9 mouse cellular contexts compared by ENCODE assay signal in the genomic region with DNA sequence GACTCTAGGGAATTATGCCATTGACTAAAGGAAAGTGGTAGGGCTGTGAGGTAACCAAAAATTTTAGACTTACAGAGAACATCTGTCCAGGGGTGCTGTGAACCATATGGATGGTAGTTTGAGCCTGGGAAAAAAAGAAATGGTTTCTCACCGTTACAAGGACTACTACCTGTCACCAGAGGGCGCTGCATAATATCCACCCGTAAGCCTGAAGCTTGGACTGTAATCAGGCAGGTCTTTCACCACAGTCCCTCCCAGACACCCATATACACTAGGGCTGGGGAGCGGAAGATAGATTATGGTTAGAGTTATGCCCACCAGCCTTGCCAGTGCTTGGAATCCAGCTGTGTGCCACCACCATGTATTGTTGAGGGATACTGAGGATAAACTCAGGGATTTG. TPM values are rescaled to one million over a fixed set of nuclear protein-coding genes. Genes with fewer than 3 reads are reported as not detected.
DNase-seq lines count a peak whose midpoint lies in the region; ATAC-seq and TF ChIP-seq lines count a peak whose summit lies in the region.
"Had no signal": no experiment of that assay in that cellular context is flagged by ENCODE, and none has a peak within 500 bp of the region (broad histone marks: within the 10 kb centered on the region; RNA-seq: fewer than 3 reads in every experiment).

No protein-coding gene starts in this region.

- no peaks in the 10 kb centered on the region for H3K9me3 ChIP-seq in limb, embryonic 14.5 days (ENCODE audit: control insufficient read depth, low read length)
- no peaks in the 10 kb centered on the region for H3K9me3 ChIP-seq in forebrain, embryonic 12.5 days

- no peak for TF ChIP-seq POLR2A in bone marrow macrophage, adult 2 months (IDR thresholded peaks at IDR 0.05; ENCODE audit: borderline replicate concordance, low read depth, low read length)
- no peak for TF ChIP-seq POLR2A in limb, embryonic 14.5 days (IDR thresholded peaks at IDR 0.05; ENCODE audit: borderline replicate concordance, extremely low read depth, insufficient read depth, insufficient read length)

- no peak overlapping the region for H3K9ac ChIP-seq in limb, embryonic 14.5 days (ENCODE audit: low read depth, low read length, severe bottlenecking)
- no peak overlapping the region for H3K9ac ChIP-seq in forebrain, embryonic 12.5 days

- H3K4me3 ChIP-seq in bone marrow macrophage, adult 2 months (ENCODE audit: insufficient read depth, low read length), result no peak overlapping the region
- no peak overlapping the region for H3K4me3 ChIP-seq in limb, embryonic 14.5 days (replicated peaks; ENCODE audit: low read length)
- no peak overlapping the region for H3K4me3 ChIP-seq in forebrain, embryonic 12.5 days (replicated peaks)

- 23% methylated on average over 4 of the region's 4 CpGs for WGBS in limb, embryonic 14.5 days
- WGBS in forebrain, embryonic 12.5 days, result 26% methylated on average over 4 of the region's 4 CpGs

- DNase-seq in left cerebral cortex, adult 18-20 months (ENCODE audit: low spot score in 2 of 2), result peak; percentile 56 to 59
- no peak for DNase-seq in left cerebral cortex, adult 8-10 months (ENCODE audit: low spot score in 2 of 2)
- DNase-seq in MN1 (ENCODE audit: low spot score), result peak; percentile 39
- peak; percentile 59 for DNase-seq in gastrocnemius, postnatal 10 days
- DNase-seq in limb, embryonic 14.5 days (ENCODE audit: low spot score), result peak; percentile 40
- DNase-seq in retina, embryonic 14.5 days (ENCODE audit: low spot score), result peak; percentile 78

- no peak overlapping the region for H3K27ac ChIP-seq in bone marrow macrophage, adult 2 months (ENCODE audit: insufficient read depth, low read depth, low read length)
- no peak overlapping the region for H3K27ac ChIP-seq in limb, embryonic 14.5 days (replicated peaks; ENCODE audit: low read depth, low read length)
- no peak overlapping the region for H3K27ac ChIP-seq in forebrain, embryonic 12.5 days
- H3K27ac ChIP-seq: macrophage had no signal

- H3K4me2 ChIP-seq in limb, embryonic 14.5 days (replicated peaks; ENCODE audit: low read depth, low read length, severe bottlenecking), result no peak overlapping the region
- no peak overlapping the region for H3K4me2 ChIP-seq in forebrain, embryonic 12.5 days

- no peak for ATAC-seq in limb, embryonic 14.5 days (ENCODE audit: low FRiP score, low read depth)
- no peak for ATAC-seq in forebrain, embryonic 12.5 days (ENCODE audit: low FRiP score)

- no peaks in the 10 kb centered on the region for H3K27me3 ChIP-seq in limb, embryonic 14.5 days (ENCODE audit: control insufficient read depth, insufficient read depth, low read length)
- no peaks in the 10 kb centered on the region for H3K27me3 ChIP-seq in forebrain, embryonic 12.5 days

- no peaks in the 10 kb centered on the region for H3K4me1 ChIP-seq in bone marrow macrophage, adult 2 months (ENCODE audit: control insufficient read depth, insufficient read depth, low read length)
- peaks cover 5% of the 10 kb centered on the region; the same call in 1 of the 2 replicates for H3K4me1 ChIP-seq in limb, embryonic 14.5 days (ENCODE audit: control insufficient read depth, insufficient read depth, low read length)
- no peaks in the 10 kb centered on the region for H3K4me1 ChIP-seq in forebrain, embryonic 12.5 days

- no peaks in the 10 kb centered on the region for H3K36me3 ChIP-seq in limb, embryonic 14.5 days (ENCODE audit: control insufficient read depth, insufficient read depth, low read length)
- H3K36me3 ChIP-seq in forebrain, embryonic 12.5 days (replicated peaks), result no peaks in the 10 kb centered on the region

- TF ChIP-seq CTCF in bone marrow macrophage, adult 2 months (IDR thresholded peaks at IDR 0.05; ENCODE audit: low read depth, low read length), result peak; percentile 26; the same call in 1 of the 2 replicates

RNA-seq across cellular contexts. Expression of gene Lgals9, which starts 17.4 kb away (rescaled TPM):
- 1 to 10 TPM; 4.6 to 5.1 TPM for total RNA-seq in left cerebral cortex, adult 18-20 months (2021)
- total RNA-seq in left cerebral cortex, adult 8-10 months (2022), result 10 to 100 TPM in 1 of 4 experiments, 1 to 10 TPM in 3; 4.8 to 13.3 (median 7.3) TPM
- polyA plus RNA-seq in bone marrow macrophage, adult 2 months (2012; ENCODE audit: insufficient read depth, insufficient read length, missing spikeins), result 114 and 145 TPM in 2 replicates
- total RNA-seq in gastrocnemius, postnatal 10 days (2021), result 10 to 100 TPM; 21.6 to 25.8 TPM
- 29.7 and 31.3 TPM in 2 replicates for polyA plus RNA-seq in limb, embryonic 14.5 days (2012; rRNA removed)
- polyA plus RNA-seq in limb, embryonic 14.5 days (2014; fragmentation: Nextera tagmentation; extraction: Ambion mirVana), result 35.4 and 36.2 TPM in 2 replicates
- polyA plus RNA-seq in forebrain, embryonic 12.5 days (2016; fragmentation: Nextera tagmentation; extraction: Ambion mirVana), result 4.8 and 5.7 TPM in 2 replicates

RNA-seq across cellular contexts. Expression of gene Nos2, which starts 46.8 kb away (rescaled TPM):
- total RNA-seq in left cerebral cortex, adult 18-20 months (2021), result under 1 TPM; 0.19 to 0.33 TPM
- under 1 TPM; 0.21 to 0.70 (median 0.49) TPM for total RNA-seq in left cerebral cortex, adult 8-10 months (2022)
- polyA plus RNA-seq in bone marrow macrophage, adult 2 months (2012; ENCODE audit: insufficient read depth, insufficient read length, missing spikeins), result not detected in 2 replicates
- total RNA-seq in gastrocnemius, postnatal 10 days (2021), result 1 to 10 TPM; 3.8 to 6.3 TPM
- polyA plus RNA-seq in limb, embryonic 14.5 days (2012; rRNA removed), result 2.1 and 2.2 TPM in 2 replicates
- 1.4 and 2.1 TPM in 2 replicates for polyA plus RNA-seq in limb, embryonic 14.5 days (2014; fragmentation: Nextera tagmentation; extraction: Ambion mirVana)
- polyA plus RNA-seq in forebrain, embryonic 12.5 days (2016; fragmentation: Nextera tagmentation; extraction: Ambion mirVana), result 0.65 and 0.74 TPM in 2 replicates

Comparison
In these comparisons a context has a peak if more than half of its experiments do, and no peak if none do; other contexts are left out.
1. DNase-seq: peak in left cerebral cortex, adult 18-20 months (2 of 2), MN1 (single experiment), gastrocnemius, postnatal 10 days (single experiment), limb, embryonic 14.5 days (single experiment) and retina, embryonic 14.5 days (single experiment); none in left cerebral cortex, adult 8-10 months (0 of 2).